Mouse (Mus musculus): ENCODE measurements around the gene Armc2. TPM values are rescaled to one million over a fixed set of nuclear protein-coding genes. Genes with fewer than 3 reads are reported as not detected.

The Armc2 gene
- total and polyA plus RNA-seq, 3 experiments, result 0.08 to 0.13 TPM; not detected in 1

GRCm38 (mm10) chr10:41912290-41912994 is 105.8 kb downstream of the Armc2 start:
- TF ChIP-seq E2F4 (IDR thresholded peaks at IDR 0.05; ENCODE audit: borderline replicate concordance, low read depth, low read length) (no peak), MXI1 (IDR thresholded peaks at IDR 0.05; ENCODE audit: low read depth, low read length) (peak; percentile 33; the same call in 1 of the 2 replicates), SIN3A (IDR thresholded peaks at IDR 0.05; ENCODE audit: low read length) (peak; percentile 53; the same call in 1 of the 2 replicates), MEF2A (IDR thresholded peaks at IDR 0.05; ENCODE audit: extremely low read depth, insufficient replicate concordance, low read depth, low read length, poor library complexity, severe bottlenecking) (no peak), UBTF (IDR thresholded peaks at IDR 0.05; ENCODE audit: borderline replicate concordance, insufficient read depth, low read depth, low read length) (no peak), POLR2AphosphoS5 (IDR thresholded peaks at IDR 0.05; ENCODE audit: borderline replicate concordance, low read depth, low read length) (no peak), USF2 (IDR thresholded peaks at IDR 0.05; ENCODE audit: borderline replicate concordance in 1 of 2, insufficient read depth in 1 of 2, low read depth in 1 of 2, low read length in 2 of 2) (no peak), NRF1 (IDR thresholded peaks at IDR 0.05; ENCODE audit: insufficient read depth, low read depth, low read length, poor library complexity, severe bottlenecking) (no peak), BHLHE40 (IDR thresholded peaks at IDR 0.05; ENCODE audit: borderline replicate concordance, low read depth, low read length) (peak; percentile 77; the same call in 1 of the 2 replicates), MAX (IDR thresholded peaks at IDR 0.05; ENCODE audit: low read length) (no peak), ZC3H11A (IDR thresholded peaks at IDR 0.05; ENCODE audit: low read depth, low read length) (no peak), JUND (IDR thresholded peaks at IDR 0.05; ENCODE audit: low read depth, low read length) (no peak), NELFE (IDR thresholded peaks at IDR 0.05; ENCODE audit: low read depth, low read length) (no peak), KAT2A (conservative IDR thresholded peaks at IDR 0.05; ENCODE audit: low read depth, low read length) (no peak), EP300 (IDR thresholded peaks at IDR 0.05; ENCODE audit: low read depth in 1 of 2, low read length in 2 of 2) (peak; percentile 94 to 95), TAL1 (IDR thresholded peaks at IDR 0.05; ENCODE audit: low read length) (peak; percentile 83), GATA1 (IDR thresholded peaks at IDR 0.05; ENCODE audit: low read depth, low read length) (peak; percentile 96), ZNF384 (IDR thresholded peaks at IDR 0.05; ENCODE audit: low read depth, low read length) (no peak), MYB (IDR thresholded peaks at IDR 0.05; ENCODE audit: low read depth, low read length) (no peak), TCF12 (IDR thresholded peaks at IDR 0.05; ENCODE audit: low read depth, low read length) (peak; percentile 94), POLR2AphosphoS2 (IDR thresholded peaks at IDR 0.05; ENCODE audit: low read length) (no peak), ETS1 (IDR thresholded peaks at IDR 0.05; ENCODE audit: low read depth, low read length) (peak; percentile 74; the same call in 1 of the 2 replicates), MAZ (IDR thresholded peaks at IDR 0.05; ENCODE audit: low read depth, low read length) (no peak), ZMIZ1 (IDR thresholded peaks at IDR 0.05; ENCODE audit: low read depth, low read length) (peak; percentile 59; the same call in 1 of the 2 replicates), TBP (IDR thresholded peaks at IDR 0.05; ENCODE audit: low read depth, low read length) (peak; percentile 56; the same call in 1 of the 2 replicates), RCOR1 (IDR thresholded peaks at IDR 0.05; ENCODE audit: low read depth, low read length) (peak; percentile 90)
- Histone ChIP-seq H3K27me3 (ENCODE audit: control insufficient read depth in 1 of 2, insufficient read depth in 2 of 2, low read length in 2 of 2) (no peaks in the 10 kb centered on the region), H3K36me3 (ENCODE audit: control insufficient read depth in 1 of 2, insufficient read depth in 2 of 2, low read length in 2 of 2) (peaks cover 0 to 20% of the 10 kb centered on the region in 2 experiments; a peak in 2 of 4 replicates), H3K4me1 (ENCODE audit: control insufficient read depth in 1 of 2, insufficient read depth in 2 of 2, low read length in 2 of 2) (peaks cover 15 to 25% of the 10 kb centered on the region in 2 experiments), H3K4me3 (ENCODE audit: control insufficient read depth in 1 of 2, insufficient read depth in 1 of 2, low read depth in 2 of 2, low read length in 2 of 2) (no peak overlapping the region), H3K27ac (ENCODE audit: control insufficient read depth, low read depth, low read length) (0 out of 2 replicates have a peak overlapping the region, but pooled peaks have one; percentile 1), H3K79me2 (ENCODE audit: control insufficient read depth, insufficient read depth, low read length, poor library complexity) (no peaks in the 10 kb centered on the region), H3K9me3 (replicated peaks; ENCODE audit: insufficient read depth, low read length) (no peaks in the 10 kb centered on the region), H3K9ac (ENCODE audit: control insufficient read depth, low read depth, low read length, poor library complexity, severe bottlenecking) (no peak overlapping the region)
- DNase-seq (ENCODE audit: low read depth, low spot score), result peak; percentile 84

Data from MEL (cell line).